Mouse (Mus musculus) right cerebral cortex, postnatal 14 days (tissue): Measurements from ENCODE around the gene Gm45234.

Source experiments
- DNase-seq: peaks from one replicate; pipeline ENCODE4 v3.0.0; 2022

The Gm45234 gene

DNA sequence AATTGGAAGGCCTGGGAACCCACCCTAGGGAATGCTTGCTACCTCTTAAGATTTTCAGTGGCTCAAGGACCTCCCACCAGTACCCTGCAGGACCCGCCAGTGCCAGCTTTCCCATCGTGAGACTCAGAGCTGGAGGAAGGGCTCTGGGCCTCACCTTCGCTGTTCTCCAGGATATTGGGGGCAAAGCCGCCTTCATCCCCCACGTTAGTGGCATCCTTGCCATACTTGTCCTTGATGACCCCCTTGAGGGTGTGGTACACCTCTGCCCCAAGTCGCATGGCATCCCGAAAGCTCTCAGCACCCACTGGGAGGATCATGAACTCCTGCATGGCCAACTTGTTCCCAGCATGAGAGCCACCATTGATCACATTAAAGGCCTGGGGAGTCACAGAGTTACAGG lies 10.1 kb upstream of the Gm45234 start:
- DNase-seq, result no peak

DNA sequence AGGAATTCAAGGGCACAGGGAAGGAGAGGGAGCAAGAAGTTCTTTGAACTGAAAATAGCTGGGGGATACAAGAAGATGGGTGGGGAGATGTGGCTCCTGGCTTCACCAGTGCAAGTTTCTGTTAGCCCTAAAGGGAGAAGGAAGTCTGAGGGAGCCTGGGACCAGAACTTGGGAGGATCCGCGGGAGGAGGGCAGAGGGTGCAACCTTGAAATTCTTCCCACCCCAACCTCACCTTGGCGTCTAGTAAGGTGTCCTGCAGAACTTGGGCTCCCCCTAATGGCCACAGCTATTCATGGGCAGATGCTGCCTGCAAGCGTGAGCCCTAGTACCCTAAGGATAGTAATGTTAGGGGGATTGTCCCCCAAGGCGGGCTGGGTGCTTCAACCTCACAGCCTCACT lies 3.4 kb upstream of the Gm45234 start:
- DNase-seq, result peak; percentile 82

DNA sequence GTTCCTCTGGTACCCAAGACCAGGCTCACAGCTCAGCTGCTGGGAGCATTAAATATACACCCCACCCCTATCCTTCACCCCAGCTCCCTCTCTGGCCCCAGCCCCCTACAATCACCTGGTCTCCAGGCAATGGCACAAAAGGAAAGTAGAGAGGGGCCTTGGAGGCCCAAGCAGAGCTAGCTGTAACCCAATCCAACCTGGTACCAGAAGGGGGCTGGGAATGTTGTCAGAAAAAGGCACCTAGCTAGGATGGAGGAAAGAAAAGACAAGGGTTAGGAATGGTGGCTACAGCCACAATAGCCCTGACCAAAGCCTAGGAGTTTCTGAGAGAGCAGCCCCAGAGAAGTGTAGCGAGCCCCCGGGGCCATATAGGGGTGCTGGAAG lies 3.0 kb upstream of the Gm45234 start:
- no peak for DNase-seq

- DNase-seq, result no peak
These were observed 2.4 kb upstream of the Gm45234 start for GRCm38 (mm10) chr6:124757909-124758848.

GRCm38 (mm10) chr6:124757351-124757880 lies 1.6 kb upstream of the Gm45234 start:
- no peak for DNase-seq

GRCm38 (mm10) chr6:124756652-124757350 lies 980 bp upstream of the Gm45234 start:
- peak; percentile 85 for DNase-seq

DNA sequence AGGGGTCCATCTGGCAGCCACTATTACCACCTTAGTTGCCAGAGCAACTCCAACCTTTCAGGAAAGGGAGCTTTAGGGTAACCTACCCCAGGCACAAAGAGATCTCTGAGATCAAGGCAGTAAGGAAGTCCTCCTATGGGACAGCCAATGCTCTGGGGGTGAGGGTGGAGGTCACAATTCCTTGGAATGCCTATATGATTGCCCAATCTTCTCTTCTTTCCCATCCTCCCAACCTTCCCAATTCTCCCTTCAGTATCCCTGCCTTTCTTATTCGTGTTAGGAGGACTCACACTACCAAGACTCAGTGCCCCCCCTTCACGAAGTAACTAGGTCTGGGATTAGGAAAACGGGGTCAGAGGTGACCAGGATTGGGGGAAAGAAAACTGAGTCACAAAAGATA lies 515 bp downstream of the Gm45234 start:
- no peak for DNase-seq

- DNase-seq, result no peak
These were observed 2.0 kb downstream of the Gm45234 start for GRCm38 (mm10) chr6:124753861-124754260.

GRCm38 (mm10) chr6:124750405-124750804 lies 5.4 kb downstream of the Gm45234 start:
- DNase-seq, result no peak

- no peak for DNase-seq
These were observed 8.9 kb downstream of the Gm45234 start for GRCm38 (mm10) chr6:124746654-124747632.

DNA sequence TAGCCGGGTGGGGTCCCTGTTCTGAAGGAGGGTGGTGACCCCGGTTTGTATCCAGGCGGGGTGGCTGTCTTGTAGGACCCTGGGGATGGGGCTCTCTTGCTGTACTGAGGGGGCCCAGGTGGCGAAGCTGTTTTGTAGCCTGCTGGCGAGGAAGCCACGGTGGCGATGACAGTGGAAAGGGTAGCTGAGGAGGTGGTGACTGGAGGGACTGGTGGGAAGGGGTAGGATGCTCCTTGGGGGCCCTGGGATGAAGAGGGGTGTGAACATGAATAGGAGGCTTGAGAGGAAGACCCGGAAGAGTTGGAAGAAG lies 9.6 kb downstream of the Gm45234 start:
- DNase-seq, result no peak

- peak; percentile 95 for DNase-seq
These were observed 10.1 kb downstream of the Gm45234 start for GRCm38 (mm10) chr6:124745490-124746295.

GRCm38 (mm10) chr6:124744755-124745321 lies 11.0 kb downstream of the Gm45234 start:
- no peak for DNase-seq

GRCm38 (mm10) chr6:124743647-124744046 lies 12.2 kb downstream of the Gm45234 start:
- no peak for DNase-seq

GRCm38 (mm10) chr6:124742839-124743514 lies 12.8 kb downstream of the Gm45234 start:
- DNase-seq, result no peak

DNA sequence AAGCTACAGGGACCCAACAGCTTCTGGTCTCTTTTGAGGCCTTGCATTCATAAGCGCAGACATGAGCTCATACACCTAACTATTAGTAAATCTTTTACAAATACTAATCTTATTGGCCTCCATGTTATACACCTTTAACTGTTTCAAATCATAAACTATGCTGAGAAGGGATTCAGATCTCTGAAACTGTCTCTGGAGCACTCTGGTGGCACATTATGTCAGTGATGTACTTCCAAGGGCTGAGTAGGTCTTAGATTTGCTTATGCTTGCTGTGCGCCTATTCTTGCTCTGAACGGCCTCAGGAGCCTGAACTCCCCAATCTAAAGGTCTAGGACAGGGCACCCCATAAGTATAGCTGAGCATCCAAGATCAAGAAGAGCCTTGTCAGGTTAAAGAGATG lies 14.0 kb downstream of the Gm45234 start:
- DNase-seq, result no peak

GRCm38 (mm10) chr6:124740888-124741761 lies 14.7 kb downstream of the Gm45234 start, which contains the start of gene Grcc10:
Gene Grcc10, minus strand, starts transcription at chr6:124741374.
- DNase-seq, result peak; percentile 86

GRCm38 (mm10) chr6:124740211-124740887 lies 15.5 kb downstream of the Gm45234 start:
- DNase-seq, result peak; percentile 57

DNA sequence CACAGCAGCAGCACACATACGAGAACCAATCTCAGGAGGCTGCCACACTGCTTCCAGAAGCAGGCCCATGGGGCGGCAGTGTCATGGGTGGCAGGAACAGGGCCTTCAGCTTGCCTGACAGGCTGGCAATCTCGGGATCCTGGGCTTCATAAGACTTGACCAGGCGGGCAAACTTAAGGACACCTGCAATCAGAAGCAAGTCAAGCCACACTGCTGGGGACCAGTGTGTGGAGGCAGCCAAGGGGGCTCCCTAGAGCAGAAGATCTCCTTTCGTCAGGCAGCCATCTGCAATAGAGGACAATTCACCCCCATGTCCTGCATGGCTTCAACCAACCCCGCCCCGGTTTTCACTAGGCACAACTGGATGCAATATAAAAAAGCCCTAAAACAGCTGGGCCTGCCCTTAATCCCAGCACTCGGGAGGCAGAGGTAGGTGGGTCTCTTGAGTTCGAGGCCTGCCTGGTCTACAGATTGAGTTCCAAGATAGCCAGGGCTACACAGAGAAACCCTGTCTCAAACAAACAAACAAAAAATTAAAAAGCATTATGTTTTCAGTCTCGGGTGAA lies 16.5 kb downstream of the Gm45234 start:
- DNase-seq, result no peak
